In genomic region chr8:127073052-127073618, GRCm38 (mm10) we compare ENCODE assay signal across 14 mouse cellular contexts. TPM values are rescaled to one million over a fixed set of nuclear protein-coding genes. Genes with fewer than 3 reads are reported as not detected.
DNase-seq lines count a peak whose midpoint lies in the region; ATAC-seq and TF ChIP-seq lines count a peak whose summit lies in the region.
"Had no signal": no experiment of that assay in that cellular context is flagged by ENCODE, and none has a peak within 500 bp of the region (broad histone marks: within the 10 kb centered on the region; RNA-seq: fewer than 3 reads in every experiment).

No protein-coding gene starts in this region.

- no peak overlapping the region for H3K4me3 ChIP-seq in liver, adult 2 months (ENCODE audit: insufficient read depth, low read depth, low read length)
- no peak overlapping the region for H3K4me3 ChIP-seq in liver, embryonic 12.5 days
- H3K4me3 ChIP-seq in hindbrain, postnatal 0 days (ENCODE audit: low read length) = no peak overlapping the region
- H3K4me3 ChIP-seq in neural tube, embryonic 14.5 days (ENCODE audit: low read depth, low read length) = no peak overlapping the region
- H3K4me3 ChIP-seq: left cerebral cortex, adult 2 months had no signal

- no peaks in the 10 kb centered on the region for H3K27me3 ChIP-seq in liver, adult 2 months (ENCODE audit: control insufficient read depth, insufficient read depth, low read length)
- peaks cover 4% of the 10 kb centered on the region; the same call in 1 of the 2 replicates for H3K27me3 ChIP-seq in liver, embryonic 12.5 days (replicated peaks)
- no peaks in the 10 kb centered on the region for H3K27me3 ChIP-seq in hindbrain, postnatal 0 days (ENCODE audit: insufficient read depth, low read length)
- H3K27me3 ChIP-seq in neural tube, embryonic 14.5 days (ENCODE audit: control insufficient read depth, insufficient read depth, low read length) = no peaks in the 10 kb centered on the region

- WGBS in liver, adult 2 months = 14% methylated on average over 5 of the region's 5 CpGs
- 45% methylated on average over 5 of the region's 5 CpGs for WGBS in liver, embryonic 12.5 days (ENCODE audit: insufficient replicate concordance)
- WGBS in hindbrain, postnatal 0 days = 58% methylated on average over 5 of the region's 5 CpGs
- WGBS in neural tube, embryonic 14.5 days = 69% methylated on average over 5 of the region's 5 CpGs

- peaks cover 45% of the 10 kb centered on the region for H3K4me1 ChIP-seq in liver, adult 2 months (ENCODE audit: control insufficient read depth, insufficient read depth, low read length)
- H3K4me1 ChIP-seq in liver, embryonic 12.5 days = peaks cover 4% of the 10 kb centered on the region; the same call in 1 of the 2 replicates
- H3K4me1 ChIP-seq in hindbrain, postnatal 0 days (ENCODE audit: insufficient read depth, low read length) = peaks cover 7% of the 10 kb centered on the region; the same call in 1 of the 2 replicates
- peaks cover 11% of the 10 kb centered on the region for H3K4me1 ChIP-seq in neural tube, embryonic 14.5 days (ENCODE audit: control insufficient read depth, insufficient read depth, low read length)

- peaks cover 25% of the 10 kb centered on the region for H3K79me2 ChIP-seq in liver, adult 2 months (ENCODE audit: control insufficient read depth, insufficient read depth, low read length)

- ATAC-seq in liver, embryonic 12.5 days = no peak
- ATAC-seq in hindbrain, postnatal 0 days = peak; percentile 40; the same call in 1 of the 2 replicates
- peak; percentile 29; the same call in 1 of the 2 replicates for ATAC-seq in neural tube, embryonic 14.5 days (ENCODE audit: low read depth)
- ATAC-seq: activated CD4-positive, CD25-positive, alpha-beta regulatory T cell, adult 4 months had no signal

- peak overlapping the region; percentile 14; the same call in 1 of the 2 replicates for H3K27ac ChIP-seq in liver, adult 2 months (replicated peaks; ENCODE audit: insufficient read depth, low read depth, low read length)
- no peak overlapping the region for H3K27ac ChIP-seq in liver, embryonic 12.5 days
- H3K27ac ChIP-seq in hindbrain, postnatal 0 days = 0 out of 2 replicates have a peak overlapping the region, but pooled peaks have one; percentile 0
- no peak overlapping the region for H3K27ac ChIP-seq in neural tube, embryonic 14.5 days (ENCODE audit: low read depth, low read length)
- H3K27ac ChIP-seq: left cerebral cortex, adult 2 months; liver, embryonic 14.5 days had no signal

- H3K4me2 ChIP-seq in liver, embryonic 12.5 days = no peak overlapping the region
- no peak overlapping the region for H3K4me2 ChIP-seq in hindbrain, postnatal 0 days (ENCODE audit: low read depth, low read length)
- H3K4me2 ChIP-seq in neural tube, embryonic 14.5 days (ENCODE audit: low read depth, low read length) = no peak overlapping the region

- peak; percentile 48 for DNase-seq in gastrocnemius, adult 18-20 months (ENCODE audit: low spot score)
- no peak for DNase-seq in gastrocnemius, postnatal 4 days (ENCODE audit: low spot score in 2 of 2)
- DNase-seq in liver, adult 2 months (ENCODE audit: extremely low read depth, low read depth, low spot score) = peak; percentile 74
- DNase-seq in hindbrain, postnatal 0 days (ENCODE audit: low spot score) = peak; percentile 32
- no peak for DNase-seq in right cerebral cortex, postnatal 25 days
- DNase-seq in cerebellum, adult 9-11 months = no peak
- DNase-seq: cerebellum, adult 11-12 months; thymus, adult 18-20 months had no signal

- no peak for TF ChIP-seq CTCF in liver, adult 2 months (IDR thresholded peaks at IDR 0.05; ENCODE audit: low read depth, low read length)
- TF ChIP-seq CTCF in hindbrain, postnatal 0 days (IDR thresholded peaks at IDR 0.05; ENCODE audit: low read depth) = no peak

- H3K36me3 ChIP-seq in liver, adult 2 months (ENCODE audit: control insufficient read depth, insufficient read depth, low read length) = no peaks in the 10 kb centered on the region
- no peaks in the 10 kb centered on the region for H3K36me3 ChIP-seq in liver, embryonic 12.5 days
- no peaks in the 10 kb centered on the region for H3K36me3 ChIP-seq in hindbrain, postnatal 0 days (ENCODE audit: insufficient read depth, low read length)
- H3K36me3 ChIP-seq in neural tube, embryonic 14.5 days (ENCODE audit: control insufficient read depth, insufficient read depth, low read length) = no peaks in the 10 kb centered on the region
- H3K36me3 ChIP-seq: G1E had no signal

- H3K9ac ChIP-seq in liver, adult 2 months (ENCODE audit: low read depth, low read length) = no peak overlapping the region
- no peak overlapping the region for H3K9ac ChIP-seq in liver, embryonic 12.5 days
- H3K9ac ChIP-seq in hindbrain, postnatal 0 days (replicated peaks; ENCODE audit: low read length) = no peak overlapping the region
- H3K9ac ChIP-seq in neural tube, embryonic 14.5 days (replicated peaks; ENCODE audit: low read depth, low read length) = no peak overlapping the region
- H3K9ac ChIP-seq: liver, embryonic 14.5 days had no signal

- H3K9me3 ChIP-seq in liver, embryonic 12.5 days (replicated peaks) = no peaks in the 10 kb centered on the region
- no peaks in the 10 kb centered on the region for H3K9me3 ChIP-seq in hindbrain, postnatal 0 days (ENCODE audit: low read length)
- H3K9me3 ChIP-seq in neural tube, embryonic 14.5 days (ENCODE audit: control insufficient read depth, low read length) = no peaks in the 10 kb centered on the region

- TF ChIP-seq POLR2A in liver, adult 2 months (IDR thresholded peaks at IDR 0.05; ENCODE audit: extremely low read depth, insufficient read depth, low read length) = no peak

RNA-seq across cellular contexts. Expression of gene Pard3, which starts 9.4 kb away (rescaled TPM):
- total RNA-seq in gastrocnemius, adult 18-20 months (2021) = 10 to 100 TPM; 27.7 to 28.5 TPM
- 10 to 100 TPM; 48.7 to 52.2 TPM for total RNA-seq in gastrocnemius, postnatal 4 days (2021)
- total RNA-seq in liver, adult 2 months (2014; rRNA removed) = 47.4 and 54.9 TPM in 2 replicates
- 61.4 and 62.4 TPM in 2 replicates for polyA plus RNA-seq in liver, adult 2 months (2012; rRNA removed)
- 8.5 and 9.7 TPM in 2 replicates for polyA plus RNA-seq in liver, embryonic 12.5 days (2016; fragmentation: Nextera tagmentation; extraction: Ambion mirVana)
- 29.3 and 36.0 TPM in 2 replicates for total RNA-seq in hindbrain, postnatal 0 days (2014; rRNA removed)
- polyA plus RNA-seq in hindbrain, postnatal 0 days (2015; fragmentation: Nextera tagmentation; extraction: Ambion mirVana) = 11.9 and 12.8 TPM in 2 replicates
- polyA plus RNA-seq in neural tube, embryonic 14.5 days (2014; fragmentation: Nextera tagmentation; extraction: Ambion mirVana) = 22.7 and 26.1 TPM in 2 replicates
- polyA plus RNA-seq: G1E had no signal

Comparison
In these comparisons a context has a peak if more than half of its experiments do, and no peak if none do; other contexts are left out.
1. DNase-seq: peak in gastrocnemius, adult 18-20 months (single experiment), liver, adult 2 months (single experiment) and hindbrain, postnatal 0 days (single experiment); none in gastrocnemius, postnatal 4 days (0 of 2), right cerebral cortex, postnatal 25 days (single experiment) and cerebellum, adult 9-11 months (single experiment).
2. H3K27ac ChIP-seq: peak in liver, adult 2 months (single experiment) and hindbrain, postnatal 0 days (single experiment); none in liver, embryonic 12.5 days (single experiment) and neural tube, embryonic 14.5 days (single experiment).